Mouse (Mus musculus): ENCODE results near the gene Pip5k1b. TPM values are rescaled to one million over a fixed set of nuclear protein-coding genes. Genes with fewer than 3 reads are reported as not detected.
A peak's percentile ranks its signal among the peaks of the same experiment; 100 is the strongest.

The Pip5k1b gene
- polyA plus RNA-seq, 1 experiment = 3.1 TPM

- H3K4me3 ChIP-seq (ENCODE audit: extremely low read depth, insufficient read depth, insufficient read length) = no peak overlapping the region
- DNase-seq (ENCODE audit: low read depth in 1 of 2, low spot score in 2 of 2) = peak; percentile 40 to 64
- no peak overlapping the region for H3K27ac ChIP-seq (ENCODE audit: insufficient read depth, low read length)
- no peaks in the 10 kb centered on the region for H3K4me1 ChIP-seq (ENCODE audit: control insufficient read depth, insufficient read depth, insufficient read length)
- 0 out of 2 replicates have a peak, but pooled peaks cover 2% of the 10 kb centered on the region for H3K36me3 ChIP-seq (ENCODE audit: control insufficient read depth, insufficient read depth, low read length)
- 62% methylated on average over 16 of the region's 16 CpGs for WGBS
- H3K27me3 ChIP-seq (ENCODE audit: control insufficient read depth, insufficient read depth, low read length) = no peaks in the 10 kb centered on the region
- TF ChIP-seq POLR2A (IDR thresholded peaks at IDR 0.05; ENCODE audit: low read depth, low read length) = no peak
- TF ChIP-seq CTCF (IDR thresholded peaks at IDR 0.05; ENCODE audit: extremely low read depth, insufficient read depth, insufficient read length, insufficient replicate concordance) = peak; percentile 72; the same call in 1 of the 2 replicates
These were observed 283.8 kb downstream of the Pip5k1b start for GRCm38 (mm10) chr19:24271746-24272426.

- H3K36me3 ChIP-seq (ENCODE audit: control insufficient read depth, insufficient read depth, low read length) = 0 out of 2 replicates have a peak, but pooled peaks cover 2% of the 10 kb centered on the region
- no peak overlapping the region for H3K27ac ChIP-seq (ENCODE audit: insufficient read depth, low read length)
- H3K27me3 ChIP-seq (ENCODE audit: control insufficient read depth, insufficient read depth, low read length) = no peaks in the 10 kb centered on the region
- H3K4me1 ChIP-seq (ENCODE audit: control insufficient read depth, insufficient read depth, insufficient read length) = no peaks in the 10 kb centered on the region
- no peak for DNase-seq (ENCODE audit: low read depth in 1 of 2, low spot score in 2 of 2)
- no peak overlapping the region for H3K4me3 ChIP-seq (ENCODE audit: extremely low read depth, insufficient read depth, insufficient read length)
- 90% methylated on average over 7 of the region's 7 CpGs for WGBS
- TF ChIP-seq CTCF (IDR thresholded peaks at IDR 0.05; ENCODE audit: extremely low read depth, insufficient read depth, insufficient read length, insufficient replicate concordance) (no peak), POLR2A (IDR thresholded peaks at IDR 0.05; ENCODE audit: low read depth, low read length) (no peak)
These were observed 284.3 kb downstream of the Pip5k1b start for GRCm38 (mm10) chr19:24271326-24271725.

- peaks cover 6% of the 10 kb centered on the region; the same call in 1 of the 2 replicates for H3K36me3 ChIP-seq (ENCODE audit: control insufficient read depth, insufficient read depth, low read length)
- H3K27ac ChIP-seq (ENCODE audit: insufficient read depth, low read length) = no peak overlapping the region
- H3K27me3 ChIP-seq (ENCODE audit: control insufficient read depth, insufficient read depth, low read length) = no peaks in the 10 kb centered on the region
- H3K4me1 ChIP-seq (ENCODE audit: control insufficient read depth, insufficient read depth, insufficient read length) = no peaks in the 10 kb centered on the region
- TF ChIP-seq CTCF (IDR thresholded peaks at IDR 0.05; ENCODE audit: extremely low read depth, insufficient read depth, insufficient read length, insufficient replicate concordance) (no peak), POLR2A (IDR thresholded peaks at IDR 0.05; ENCODE audit: low read depth, low read length) (no peak)
- 82% methylated on average over 4 of the region's 4 CpGs for WGBS
- no peak overlapping the region for H3K4me3 ChIP-seq (ENCODE audit: extremely low read depth, insufficient read depth, insufficient read length)
- DNase-seq (ENCODE audit: low read depth in 1 of 2, low spot score in 2 of 2) = no peak
These were observed 287.1 kb downstream of the Pip5k1b start for GRCm38 (mm10) chr19:24268531-24268930.

GRCm38 (mm10) chr19:24266046-24266830, 289.4 kb downstream of the Pip5k1b start:
- no peak for DNase-seq (ENCODE audit: low read depth in 1 of 2, low spot score in 2 of 2)
- H3K4me1 ChIP-seq (ENCODE audit: control insufficient read depth, insufficient read depth, insufficient read length) = no peaks in the 10 kb centered on the region
- H3K36me3 ChIP-seq (ENCODE audit: control insufficient read depth, insufficient read depth, low read length) = peaks cover 8% of the 10 kb centered on the region
- no peaks in the 10 kb centered on the region for H3K27me3 ChIP-seq (ENCODE audit: control insufficient read depth, insufficient read depth, low read length)
- no peak overlapping the region for H3K27ac ChIP-seq (ENCODE audit: insufficient read depth, low read length)
- H3K4me3 ChIP-seq (ENCODE audit: extremely low read depth, insufficient read depth, insufficient read length) = no peak overlapping the region
- 96% methylated on average over 7 of the region's 7 CpGs for WGBS
- TF ChIP-seq POLR2A (IDR thresholded peaks at IDR 0.05; ENCODE audit: low read depth, low read length) = no peak
- TF ChIP-seq CTCF (IDR thresholded peaks at IDR 0.05; ENCODE audit: extremely low read depth, insufficient read depth, insufficient read length, insufficient replicate concordance) = no peak

GRCm38 (mm10) chr19:24264991-24265390, 290.7 kb downstream of the Pip5k1b start:
- WGBS = 55% methylated on average over 7 of the region's 7 CpGs
- TF ChIP-seq POLR2A (IDR thresholded peaks at IDR 0.05; ENCODE audit: low read depth, low read length) (no peak), CTCF (IDR thresholded peaks at IDR 0.05; ENCODE audit: extremely low read depth, insufficient read depth, insufficient read length, insufficient replicate concordance) (peak; percentile 49; the same call in 1 of the 2 replicates)
- no peaks in the 10 kb centered on the region for H3K4me1 ChIP-seq (ENCODE audit: control insufficient read depth, insufficient read depth, insufficient read length)
- H3K27ac ChIP-seq (ENCODE audit: insufficient read depth, low read length) = no peak overlapping the region
- H3K27me3 ChIP-seq (ENCODE audit: control insufficient read depth, insufficient read depth, low read length) = no peaks in the 10 kb centered on the region
- no peak overlapping the region for H3K4me3 ChIP-seq (ENCODE audit: extremely low read depth, insufficient read depth, insufficient read length)
- peaks cover 11% of the 10 kb centered on the region for H3K36me3 ChIP-seq (ENCODE audit: control insufficient read depth, insufficient read depth, low read length)
- DNase-seq (ENCODE audit: low read depth in 1 of 2, low spot score in 2 of 2) = peak; percentile 64 to 65

- DNase-seq (ENCODE audit: low read depth in 1 of 2, low spot score in 2 of 2) = no peak
- Histone ChIP-seq H3K4me1 (ENCODE audit: control insufficient read depth, insufficient read depth, insufficient read length) (no peaks in the 10 kb centered on the region), H3K27me3 (ENCODE audit: control insufficient read depth, insufficient read depth, low read length) (no peaks in the 10 kb centered on the region), H3K36me3 (ENCODE audit: control insufficient read depth, insufficient read depth, low read length) (peaks cover 12% of the 10 kb centered on the region), H3K4me3 (ENCODE audit: extremely low read depth, insufficient read depth, insufficient read length) (no peak overlapping the region), H3K27ac (ENCODE audit: insufficient read depth, low read length) (no peak overlapping the region)
- TF ChIP-seq POLR2A (IDR thresholded peaks at IDR 0.05; ENCODE audit: low read depth, low read length) (no peak), CTCF (IDR thresholded peaks at IDR 0.05; ENCODE audit: extremely low read depth, insufficient read depth, insufficient read length, insufficient replicate concordance) (no peak)
- 96% methylated on average over 14 of the region's 14 CpGs for WGBS
These were observed 292.9 kb downstream of the Pip5k1b start for GRCm38 (mm10) chr19:24262736-24263135.

Measured in spleen, adult 2 months (tissue).